Mouse (Mus musculus) kidney, embryonic 15.5 days (tissue): Measurements from ENCODE around the gene Lin7a. TPM values are rescaled to one million over a fixed set of nuclear protein-coding genes. Genes with fewer than 3 reads are reported as not detected.

Experiments
- ATAC-seq: fragments of 200-750 bp; cut with Nextera tagmentation; replicated peaks from 2 replicates; pipeline ENCODE4 v1.8.0; 2017; ENCODE audit warnings: moderate TSS enrichment; ENCODE audit not compliant: low FRiP score
- H3K27ac ChIP-seq: fragments of 300-500 bp; sonication (generic); 2 replicates; pipeline ENCODE4 v1.5.1; 2015; ENCODE audit warnings: mild to moderate bottlenecking, inconsistent platforms
- H3K27me3 ChIP-seq: fragments of 300-500 bp; sonication (generic); 2 replicates; pipeline ENCODE4 v1.6.1; 2015; ENCODE audit warnings: inconsistent platforms
- H3K36me3 ChIP-seq: fragments of 300-500 bp; sonication (generic); 2 replicates; pipeline ENCODE4 v1.6.1; 2015; ENCODE audit warnings: inconsistent platforms
- H3K4me1 ChIP-seq: fragments of 300-500 bp; sonication (generic); 2 replicates; pipeline ENCODE4 v1.6.1; 2015; ENCODE audit warnings: inconsistent platforms
- H3K4me2 ChIP-seq: fragments of 300-500 bp; sonication (generic); 2 replicates; pipeline ENCODE4 v1.6.1; 2015; ENCODE audit warnings: moderate library complexity, mild to moderate bottlenecking, inconsistent platforms
- H3K4me3 ChIP-seq: fragments of 300-500 bp; sonication (generic); replicated peaks from 2 replicates; pipeline ENCODE4 v1.5.1; 2015; ENCODE audit warnings: mild to moderate bottlenecking, inconsistent platforms
- H3K9ac ChIP-seq: fragments of 300-500 bp; sonication (generic); 2 replicates; pipeline ENCODE4 v1.6.1; 2015; ENCODE audit warnings: mild to moderate bottlenecking, inconsistent platforms
- H3K9me3 ChIP-seq: fragments of 300-500 bp; sonication (generic); replicated peaks from 2 replicates; pipeline ENCODE4 v1.6.1; 2016; ENCODE audit warnings: inconsistent platforms
- WGBS: fragments of 180-500 bp; shearing (Covaris S2); methylation state at CpG from one replicate; pipeline ENCODE4 v1.1.7; 2015; ENCODE audit warnings: mixed read lengths; 5-methylcytosine and 5-hydroxymethylcytosine counted together
- polyA plus RNA-seq: library from polyadenylated mRNA; unstranded; fragments of >200 nt; fragmentation: Nextera tagmentation; extraction: Ambion mirVana; gene quantifications from 2 replicates; pipeline ENCODE4 v1.2.1, GENCODE M21; 2015

Gene Lin7a
- polyA plus RNA-seq, 1 experiment from 2014 or later = 2.0 TPM

- no peak overlapping the region for H3K4me2 ChIP-seq
- H3K9me3 ChIP-seq = no peaks in the 10 kb centered on the region
- whole genome bisulfite sequencing = 80% methylated on average over 4 of the region's 4 CpGs
- H3K36me3 ChIP-seq = no peaks in the 10 kb centered on the region
- H3K4me3 ChIP-seq = no peak overlapping the region
- H3K4me1 ChIP-seq = no peaks in the 10 kb centered on the region
- H3K27me3 ChIP-seq = no peaks in the 10 kb centered on the region
- H3K27ac ChIP-seq = no peak overlapping the region
- H3K9ac ChIP-seq = no peak overlapping the region
- ATAC-seq = no peak
These were observed 41.1 kb downstream of the Lin7a start for GRCm38 (mm10) chr10:107312609-107313008.

DNA sequence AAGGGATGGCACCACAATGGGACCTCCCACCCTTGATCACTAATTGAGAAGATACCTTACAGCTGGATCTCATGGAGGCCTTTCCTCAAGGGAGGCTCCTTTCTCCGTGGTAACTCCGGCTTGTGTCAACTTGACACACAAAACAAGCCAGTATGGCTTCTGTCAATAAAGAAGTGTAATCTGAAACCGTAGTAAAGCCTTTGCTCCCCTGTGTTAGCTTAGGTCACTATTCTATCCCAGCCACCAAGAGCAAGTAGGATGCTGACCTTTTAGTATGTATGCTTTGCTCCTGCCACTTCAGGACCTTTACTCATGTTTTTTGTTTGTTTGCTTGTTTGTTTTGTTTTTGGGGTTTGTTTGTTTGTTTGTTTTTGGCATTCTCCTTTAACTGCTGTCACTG, 41.9 kb downstream of the Lin7a start:
- H3K27me3 ChIP-seq = no peaks in the 10 kb centered on the region
- no peak for ATAC-seq
- no peaks in the 10 kb centered on the region for H3K9me3 ChIP-seq
- no peak overlapping the region for H3K9ac ChIP-seq
- H3K4me2 ChIP-seq = no peak overlapping the region
- WGBS = 18% methylated on average over 3 of the region's 3 CpGs
- no peak overlapping the region for H3K27ac ChIP-seq
- H3K36me3 ChIP-seq = no peaks in the 10 kb centered on the region
- H3K4me1 ChIP-seq = no peaks in the 10 kb centered on the region
- H3K4me3 ChIP-seq = no peak overlapping the region

DNA sequence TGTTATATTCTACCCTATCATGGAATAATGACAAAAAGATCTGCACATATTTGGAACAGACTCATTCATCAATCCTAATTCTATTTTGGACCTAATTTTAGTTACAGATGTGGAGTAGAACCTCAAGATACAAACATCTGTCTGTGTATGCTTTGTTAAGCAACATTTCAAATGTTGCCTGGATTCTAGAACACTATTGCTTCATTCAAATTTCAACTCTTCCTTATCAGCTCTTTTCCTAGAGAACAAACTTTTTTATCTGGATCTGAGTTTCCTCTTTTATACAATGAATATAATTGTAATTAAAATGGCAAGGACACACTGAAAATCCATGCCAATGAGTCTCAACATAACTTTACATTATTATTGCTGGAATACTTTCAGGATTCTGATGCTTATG, 43.8 kb downstream of the Lin7a start:
- ATAC-seq = no peak
- Histone ChIP-seq H3K9me3 (no peaks in the 10 kb centered on the region), H3K27ac (no peak overlapping the region), H3K4me2 (no peak overlapping the region), H3K4me1 (no peaks in the 10 kb centered on the region), H3K9ac (no peak overlapping the region), H3K36me3 (no peaks in the 10 kb centered on the region), H3K27me3 (no peaks in the 10 kb centered on the region), H3K4me3 (no peak overlapping the region)

DNA sequence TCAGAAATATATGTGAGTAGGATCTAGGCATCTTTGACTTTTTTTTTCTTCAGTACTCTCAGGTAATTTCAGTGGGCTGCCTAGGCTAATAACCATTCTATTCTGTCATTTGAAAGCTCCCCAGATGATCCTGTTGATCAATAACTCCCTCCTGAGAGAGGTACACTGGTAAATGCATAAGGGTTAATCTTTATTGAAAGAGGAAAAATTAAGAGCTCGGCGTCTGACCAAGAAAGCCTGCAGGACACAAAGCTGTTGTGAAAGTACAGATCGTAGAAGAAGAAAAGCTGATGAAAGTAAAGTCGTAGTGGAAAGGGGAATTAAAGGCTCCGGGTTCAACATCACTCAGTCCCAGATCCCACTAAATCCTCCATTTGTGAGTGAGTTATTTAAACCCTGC, 44.2 kb downstream of the Lin7a start:
- Histone ChIP-seq H3K27me3 (no peaks in the 10 kb centered on the region), H3K4me1 (no peaks in the 10 kb centered on the region), H3K9ac (no peak overlapping the region), H3K9me3 (no peaks in the 10 kb centered on the region), H3K4me3 (no peak overlapping the region), H3K27ac (no peak overlapping the region), H3K4me2 (no peak overlapping the region), H3K36me3 (no peaks in the 10 kb centered on the region)
- ATAC-seq = no peak
- WGBS = 77% methylated on average over 5 of the region's 5 CpGs

DNA sequence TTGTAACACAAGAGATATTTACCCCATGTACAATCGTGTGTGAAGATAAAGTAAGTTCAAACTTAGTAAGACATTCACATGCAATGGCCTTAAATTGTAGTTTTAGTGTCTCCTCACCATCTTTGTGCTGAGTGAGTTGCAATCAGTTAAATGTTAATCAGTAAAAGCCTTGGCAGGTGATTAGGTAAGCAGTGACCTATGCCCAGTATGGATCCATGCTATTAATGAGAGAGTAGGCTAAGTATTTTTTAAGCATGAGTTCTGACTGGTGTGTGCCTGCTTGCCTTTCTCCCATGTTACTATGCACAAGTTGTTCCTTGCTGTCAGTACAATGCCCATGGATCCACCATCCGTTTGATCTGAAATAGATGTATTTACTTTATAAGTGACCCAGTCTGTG, 44.6 kb downstream of the Lin7a start:
- 82% methylated on average over 2 of the region's 2 CpGs for WGBS
- H3K36me3 ChIP-seq = no peaks in the 10 kb centered on the region
- H3K4me3 ChIP-seq = no peak overlapping the region
- H3K9me3 ChIP-seq = no peaks in the 10 kb centered on the region
- 0 out of 2 replicates have a peak, but pooled peaks have one; percentile 43 for ATAC-seq
- H3K9ac ChIP-seq = no peak overlapping the region
- no peaks in the 10 kb centered on the region for H3K27me3 ChIP-seq
- H3K4me2 ChIP-seq = no peak overlapping the region
- no peaks in the 10 kb centered on the region for H3K4me1 ChIP-seq
- H3K27ac ChIP-seq = no peak overlapping the region

GRCm38 (mm10) chr10:107319648-107320047, 48.2 kb downstream of the Lin7a start:
- H3K9me3 ChIP-seq = no peaks in the 10 kb centered on the region
- H3K4me3 ChIP-seq = no peak overlapping the region
- H3K36me3 ChIP-seq = no peaks in the 10 kb centered on the region
- no peaks in the 10 kb centered on the region for H3K27me3 ChIP-seq
- no peak overlapping the region for H3K9ac ChIP-seq
- H3K4me2 ChIP-seq = no peak overlapping the region
- no peak for ATAC-seq
- H3K4me1 ChIP-seq = no peaks in the 10 kb centered on the region
- H3K27ac ChIP-seq = no peak overlapping the region
- WGBS = 85% methylated on average over 2 of the region's 2 CpGs

- H3K4me1 ChIP-seq = no peaks in the 10 kb centered on the region
- WGBS = 94% methylated on average over 7 of the region's 7 CpGs
- no peaks in the 10 kb centered on the region for H3K9me3 ChIP-seq
- no peaks in the 10 kb centered on the region for H3K36me3 ChIP-seq
- H3K4me3 ChIP-seq = no peak overlapping the region
- H3K4me2 ChIP-seq = no peak overlapping the region
- H3K27ac ChIP-seq = no peak overlapping the region
- no peaks in the 10 kb centered on the region for H3K27me3 ChIP-seq
- no peak for ATAC-seq
- H3K9ac ChIP-seq = no peak overlapping the region
These were observed 52.4 kb downstream of the Lin7a start for GRCm38 (mm10) chr10:107323865-107324264.

- no peak overlapping the region for H3K27ac ChIP-seq
- H3K9me3 ChIP-seq = no peaks in the 10 kb centered on the region
- ATAC-seq = no peak
- H3K9ac ChIP-seq = no peak overlapping the region
- H3K4me1 ChIP-seq = no peaks in the 10 kb centered on the region
- H3K4me2 ChIP-seq = no peak overlapping the region
- no peaks in the 10 kb centered on the region for H3K27me3 ChIP-seq
- no peak overlapping the region for H3K4me3 ChIP-seq
- no peaks in the 10 kb centered on the region for H3K36me3 ChIP-seq
- 89% methylated on average over 5 of the region's 5 CpGs for WGBS
These were observed 54.1 kb downstream of the Lin7a start for GRCm38 (mm10) chr10:107325558-107325957.

GRCm38 (mm10) chr10:107339524-107339923, 68.0 kb downstream of the Lin7a start:
- no peak overlapping the region for H3K4me2 ChIP-seq
- no peak overlapping the region for H3K9ac ChIP-seq
- 92% methylated on average over 3 of the region's 3 CpGs for WGBS
- H3K27me3 ChIP-seq = no peaks in the 10 kb centered on the region
- no peak overlapping the region for H3K4me3 ChIP-seq
- no peak overlapping the region for H3K27ac ChIP-seq
- ATAC-seq = no peak
- no peaks in the 10 kb centered on the region for H3K36me3 ChIP-seq
- H3K4me1 ChIP-seq = no peaks in the 10 kb centered on the region
- no peaks in the 10 kb centered on the region for H3K9me3 ChIP-seq

DNA sequence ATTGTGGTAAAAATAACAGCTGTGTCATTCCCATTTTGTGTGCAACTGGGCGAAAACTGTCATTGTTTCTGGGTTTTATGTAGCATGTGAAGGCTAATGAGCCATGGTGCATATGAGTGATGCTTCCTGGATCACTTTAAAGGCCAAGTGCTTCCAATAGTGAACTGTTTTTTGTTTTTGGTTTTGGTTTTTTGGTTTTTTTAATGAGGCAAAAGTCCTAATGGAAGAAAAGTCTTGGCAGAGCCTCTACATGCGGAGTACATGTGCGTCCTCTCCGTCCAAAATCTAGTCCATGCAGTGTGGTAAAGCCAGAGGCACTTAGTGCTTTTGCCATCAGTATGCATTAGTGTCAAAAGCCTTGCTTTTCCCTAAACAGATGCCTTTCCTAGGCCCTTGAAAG, 69.7 kb downstream of the Lin7a start:
- Histone ChIP-seq H3K9ac (no peak overlapping the region), H3K27ac (no peak overlapping the region), H3K36me3 (no peaks in the 10 kb centered on the region), H3K27me3 (no peaks in the 10 kb centered on the region), H3K4me1 (no peaks in the 10 kb centered on the region), H3K4me3 (no peak overlapping the region), H3K4me2 (no peak overlapping the region), H3K9me3 (no peaks in the 10 kb centered on the region)
- WGBS = 72% methylated on average over 4 of the region's 4 CpGs
- ATAC-seq = no peak

- 30% methylated on average over 3 of the region's 3 CpGs for WGBS
- ATAC-seq = no peak
- Histone ChIP-seq H3K9ac (no peak overlapping the region), H3K27ac (no peak overlapping the region), H3K4me1 (no peaks in the 10 kb centered on the region), H3K36me3 (no peaks in the 10 kb centered on the region), H3K27me3 (no peaks in the 10 kb centered on the region), H3K9me3 (no peaks in the 10 kb centered on the region), H3K4me3 (no peak overlapping the region), H3K4me2 (no peak overlapping the region)
These were observed 72.7 kb downstream of the Lin7a start for GRCm38 (mm10) chr10:107344200-107344599.

- no peaks in the 10 kb centered on the region for H3K4me1 ChIP-seq
- H3K9ac ChIP-seq = no peak overlapping the region
- no peak overlapping the region for H3K27ac ChIP-seq
- WGBS = 83% methylated on average over 3 of the region's 3 CpGs
- ATAC-seq = no peak
- H3K36me3 ChIP-seq = no peaks in the 10 kb centered on the region
- no peaks in the 10 kb centered on the region for H3K27me3 ChIP-seq
- no peak overlapping the region for H3K4me3 ChIP-seq
- H3K4me2 ChIP-seq = no peak overlapping the region
- H3K9me3 ChIP-seq = no peaks in the 10 kb centered on the region
These were observed 76.4 kb downstream of the Lin7a start for GRCm38 (mm10) chr10:107347842-107348241.

- Histone ChIP-seq H3K9me3 (no peaks in the 10 kb centered on the region), H3K27ac (no peak overlapping the region), H3K4me2 (no peak overlapping the region), H3K36me3 (no peaks in the 10 kb centered on the region), H3K27me3 (no peaks in the 10 kb centered on the region), H3K4me3 (no peak overlapping the region), H3K4me1 (no peaks in the 10 kb centered on the region), H3K9ac (no peak overlapping the region)
- 76% methylated on average over 6 of the region's 6 CpGs for WGBS
- ATAC-seq = no peak
These were observed 80.4 kb downstream of the Lin7a start for GRCm38 (mm10) chr10:107351696-107352485.
